Mouse (Mus musculus) stomach, postnatal 0 days (tissue): ENCODE results near the gene Lclat1.

Source experiments
- CTCF ChIP-seq: IDR thresholded peaks from 2 replicates; pipeline ENCODE4 v1.5.1; 2016; ENCODE audit warnings: antibody characterized with exemption, low read depth, mild to moderate bottlenecking, moderate library complexity
- EP300 ChIP-seq: optimal IDR thresholded peaks from 2 replicates; pipeline ENCODE3; 2016; ENCODE audit warnings: antibody characterized with exemption

- TF ChIP-seq CTCF: peak; percentile 52
- TF ChIP-seq EP300: no peak
Measured at GRCm38 (mm10) chr17:73199387-73199786, 91.6 kb downstream of the Lclat1 start.
